9 mouse cellular contexts compared by ENCODE assay signal in the genomic region with DNA sequence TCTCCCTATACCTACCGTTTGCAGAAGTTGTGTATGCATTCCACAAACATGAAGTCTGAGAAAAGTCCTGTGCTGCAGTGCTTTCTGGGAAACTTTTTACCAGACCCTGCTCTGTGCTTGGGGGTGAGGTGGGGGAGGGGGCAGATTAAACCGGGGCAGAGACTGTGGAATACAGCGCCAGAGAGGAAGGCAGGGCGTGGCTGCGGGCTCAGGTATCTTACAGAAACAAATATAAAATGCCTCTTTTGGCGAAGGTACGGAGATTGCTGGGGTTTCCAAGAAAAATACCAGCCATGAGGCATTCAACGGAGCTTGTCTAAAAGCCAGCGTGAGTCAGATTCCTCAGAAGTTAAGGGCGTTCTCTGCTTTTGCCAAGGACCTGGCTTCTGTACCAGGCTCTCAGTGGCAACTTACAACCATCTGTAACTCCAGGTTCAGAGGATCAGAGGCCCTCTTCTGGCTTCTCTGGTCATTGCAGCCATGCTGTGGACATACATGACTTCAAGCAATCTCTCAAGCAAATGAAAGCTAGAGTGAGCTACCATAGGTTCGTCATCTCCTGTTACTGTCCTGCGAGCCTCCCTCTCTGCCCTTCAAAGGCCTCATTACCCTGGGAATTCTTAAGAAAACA. TPM values are rescaled to one million over a fixed set of nuclear protein-coding genes. Genes with fewer than 3 reads are reported as not detected.
DNase-seq lines count a peak whose midpoint lies in the region; ATAC-seq lines count a peak whose summit lies in the region.
"Had no signal": no experiment of that assay in that cellular context is flagged by ENCODE, and none has a peak within 500 bp of the region (broad histone marks: within the 10 kb centered on the region; RNA-seq: fewer than 3 reads in every experiment).

No protein-coding gene starts in this region.

- H3K36me3 ChIP-seq in midbrain, embryonic 10.5 days = no peaks in the 10 kb centered on the region
- no peaks in the 10 kb centered on the region for H3K36me3 ChIP-seq in midbrain, embryonic 14.5 days (ENCODE audit: control insufficient read depth, insufficient read depth, low read length)
- no peaks in the 10 kb centered on the region for H3K36me3 ChIP-seq in neural tube, embryonic 11.5 days (ENCODE audit: control insufficient read depth, insufficient read depth, low read length)
- H3K36me3 ChIP-seq: hindbrain, embryonic 15.5 days had no signal

- no peak for ATAC-seq in midbrain, embryonic 14.5 days (ENCODE audit: low FRiP score, low TSS enrichment)
- no peak for ATAC-seq in neural tube, embryonic 11.5 days (ENCODE audit: insufficient read depth, low FRiP score, low TSS enrichment)

- peak overlapping the region; percentile 85; the same call in 1 of the 2 replicates for H3K4me3 ChIP-seq in midbrain, embryonic 10.5 days
- no peak overlapping the region for H3K4me3 ChIP-seq in midbrain, embryonic 14.5 days (replicated peaks; ENCODE audit: low read depth, low read length)
- H3K4me3 ChIP-seq in neural tube, embryonic 11.5 days (ENCODE audit: low read depth, low read length) = no peak overlapping the region

- H3K4me2 ChIP-seq in midbrain, embryonic 14.5 days (ENCODE audit: low read length) = no peak overlapping the region
- H3K4me2 ChIP-seq in neural tube, embryonic 11.5 days (ENCODE audit: low read depth) = no peak overlapping the region

- no peak overlapping the region for H3K9ac ChIP-seq in midbrain, embryonic 14.5 days (replicated peaks; ENCODE audit: low read length)
- H3K9ac ChIP-seq in neural tube, embryonic 11.5 days (ENCODE audit: low read length) = no peak overlapping the region

- H3K4me1 ChIP-seq in midbrain, embryonic 10.5 days = peaks cover 36% of the 10 kb centered on the region
- peaks cover 24% of the 10 kb centered on the region for H3K4me1 ChIP-seq in midbrain, embryonic 14.5 days (ENCODE audit: control insufficient read depth, insufficient read depth, low read length)
- peaks cover 16% of the 10 kb centered on the region for H3K4me1 ChIP-seq in neural tube, embryonic 11.5 days (ENCODE audit: control insufficient read depth, insufficient read depth, low read length)

- no peak overlapping the region for H3K27ac ChIP-seq in midbrain, embryonic 10.5 days (replicated peaks)
- no peak overlapping the region for H3K27ac ChIP-seq in midbrain, embryonic 14.5 days (replicated peaks; ENCODE audit: low read depth, low read length)
- H3K27ac ChIP-seq in neural tube, embryonic 11.5 days (ENCODE audit: low read depth, low read length) = no peak overlapping the region

- peaks cover 41% of the 10 kb centered on the region for H3K27me3 ChIP-seq in midbrain, embryonic 10.5 days (ENCODE audit: low read depth, poor library complexity, severe bottlenecking)
- peaks cover 7% of the 10 kb centered on the region; the same call in 1 of the 2 replicates for H3K27me3 ChIP-seq in midbrain, embryonic 14.5 days (ENCODE audit: control insufficient read depth, insufficient read depth, low read length)
- H3K27me3 ChIP-seq in neural tube, embryonic 11.5 days (ENCODE audit: control insufficient read depth, insufficient read depth, low read length) = 0 out of 2 replicates have a peak, but pooled peaks cover 2% of the 10 kb centered on the region

- peak; percentile 18 to 67 for DNase-seq in adrenal gland, adult (ENCODE audit: inconsistent age in 2 of 2, low spot score in 1 of 2)
- no peak for DNase-seq in adrenal gland, adult 18-20 months (ENCODE audit: low spot score in 2 of 2)
- DNase-seq in midbrain, embryonic 10.5 days (ENCODE audit: low spot score) = peak; percentile 46
- no peak for DNase-seq in midbrain, embryonic 14.5 days
- DNase-seq in fat pad, adult 2 months (ENCODE audit: extremely low read depth, low read depth, low spot score) = peak; percentile 82
- peak; percentile 60 for DNase-seq in kidney, postnatal 10 days
- peak; percentile 48 for DNase-seq in neural tube, embryonic 11.5 days (ENCODE audit: low spot score)
- DNase-seq in ovary, postnatal 36 days (ENCODE audit: low spot score) = no peak

- WGBS in midbrain, embryonic 10.5 days = 69% methylated on average over 12 of the region's 12 CpGs
- 73% methylated on average over 12 of the region's 12 CpGs for WGBS in midbrain, embryonic 14.5 days
- 68% methylated on average over 12 of the region's 12 CpGs for WGBS in neural tube, embryonic 11.5 days

- peaks cover 4% of the 10 kb centered on the region; the same call in 1 of the 2 replicates for H3K9me3 ChIP-seq in midbrain, embryonic 10.5 days (replicated peaks)
- no peaks in the 10 kb centered on the region for H3K9me3 ChIP-seq in midbrain, embryonic 14.5 days (ENCODE audit: control insufficient read depth, low read length)
- no peaks in the 10 kb centered on the region for H3K9me3 ChIP-seq in neural tube, embryonic 11.5 days (ENCODE audit: control insufficient read depth, low read length)
- H3K9me3 ChIP-seq: hindbrain, embryonic 15.5 days had no signal

RNA-seq across cellular contexts. Expression of a gene that starts 1.3 kb away (rescaled TPM):
- total RNA-seq in adrenal gland, adult 18-20 months (2021) = 10 to 100 TPM; 34.3 to 48.1 TPM
- 14.8 and 21.9 TPM in 2 replicates for polyA plus RNA-seq in midbrain, embryonic 10.5 days (2016; fragmentation: Nextera tagmentation; extraction: Ambion mirVana)
- 16.4 and 25.1 TPM in 2 replicates for polyA plus RNA-seq in midbrain, embryonic 14.5 days (2014; fragmentation: Nextera tagmentation; extraction: Ambion mirVana)
- polyA plus RNA-seq in neural tube, embryonic 11.5 days (2014; fragmentation: Nextera tagmentation; extraction: Ambion mirVana) = 11.6 TPM in 2 replicates

Comparison
In these comparisons a context has a peak if more than half of its experiments do, and no peak if none do; other contexts are left out.
1. DNase-seq: peak in adrenal gland, adult (2 of 2), midbrain, embryonic 10.5 days (single experiment), fat pad, adult 2 months (single experiment), kidney, postnatal 10 days (single experiment) and neural tube, embryonic 11.5 days (single experiment); none in adrenal gland, adult 18-20 months (0 of 2), midbrain, embryonic 14.5 days (single experiment) and ovary, postnatal 36 days (single experiment).